Mouse (Mus musculus) bone marrow, adult 2 months (tissue): ENCODE measurements around the gene Krt79. TPM values are rescaled to one million over a fixed set of nuclear protein-coding genes. Genes with fewer than 3 reads are reported as not detected.

Experiments
- H3K27ac ChIP-seq: fragments of 200-500 bp; 2 replicates; pipeline ENCODE4 v1.5.1; 2012; ENCODE audit warnings: low read depth, mild to moderate bottlenecking, control low read depth, inconsistent platforms, low read length; ENCODE audit not compliant: control insufficient read depth, poor library complexity, insufficient read depth
- H3K4me1 ChIP-seq: fragments of 200-500 bp; 2 replicates; pipeline ENCODE4 v1.6.1; 2011; ENCODE audit warnings: low read length; ENCODE audit not compliant: control insufficient read depth, insufficient read depth
- H3K4me3 ChIP-seq: fragments of 200-500 bp; replicated peaks from 2 replicates; pipeline ENCODE3; 2011; ENCODE audit warnings: mild to moderate bottlenecking, low read depth, low read length, control low read depth; ENCODE audit not compliant: control insufficient read depth
- CTCF ChIP-seq: fragments of 200-500 bp; IDR thresholded peaks from 2 replicates; pipeline ENCODE4 v1.5.1; 2011; ENCODE audit warnings: low read length, control low read depth; ENCODE audit not compliant: control insufficient read depth, insufficient read depth
- POLR2A ChIP-seq: fragments of 200-500 bp; IDR thresholded peaks from 2 replicates; pipeline ENCODE4 v1.6.1; 2011; ENCODE audit warnings: low read depth, mild to moderate bottlenecking, control low read depth, low read length, borderline replicate concordance; ENCODE audit not compliant: control insufficient read depth
- WGBS: fragments of 180-500 bp; shearing (Covaris S2); methylation state at CpG from one replicate; pipeline ENCODE4 v1.1.7; 2018; 5-methylcytosine and 5-hydroxymethylcytosine counted together
- polyA plus RNA-seq: library from polyadenylated mRNA; stranded (reverse); fragments of >200 nt; gene quantifications from 2 replicates; pipeline ENCODE4 v1.2.4, GENCODE M21; 2011; ENCODE audit warnings: low replicate concordance; ENCODE audit not compliant: missing spikeins, insufficient read depth, insufficient read length

Gene Krt79
- polyA plus RNA-seq, 1 experiment, result not detected

DNA sequence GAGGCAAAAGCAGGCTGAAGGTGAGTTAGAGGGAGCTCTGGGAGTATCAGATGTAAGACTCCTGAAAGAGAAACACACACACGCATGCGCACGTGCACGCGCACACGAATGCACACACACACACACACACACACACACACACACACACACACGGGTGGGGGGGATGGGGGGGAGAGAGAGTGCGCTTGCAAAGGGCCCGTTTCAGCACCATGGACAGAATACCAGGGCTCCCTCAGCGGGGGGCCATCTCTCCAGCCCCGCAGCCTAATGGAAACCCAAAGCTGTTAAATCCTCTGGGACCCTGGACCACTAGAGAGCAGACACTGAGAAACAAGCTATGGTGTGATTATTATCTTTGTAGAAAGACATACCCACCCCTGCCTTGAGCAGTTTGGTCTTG, 60.3 kb downstream of the Krt79 start:
- no peaks in the 10 kb centered on the region for H3K4me1 ChIP-seq
- H3K4me3 ChIP-seq, result no peak overlapping the region
- H3K27ac ChIP-seq, result no peak overlapping the region
- TF ChIP-seq POLR2A, result no peak
- TF ChIP-seq CTCF, result no peak
- 29% methylated on average over 11 of the region's 11 CpGs for WGBS

Other genes starting within 250 kb of the Krt79 start
- not detected in 2 replicates for gene Krt6a, start 246.0 kb downstream of the Krt79 start, polyA plus RNA-seq
- not detected in 2 replicates for gene Krt5, start 227.4 kb downstream of the Krt79 start, polyA plus RNA-seq
- gene Krt71, start 197.2 kb downstream of the Krt79 start, polyA plus RNA-seq, result not detected in 2 replicates
- gene Krt72, start 153.9 kb downstream of the Krt79 start, polyA plus RNA-seq, result not detected in 2 replicates
- not detected in 2 replicates for gene Krt73, start 138.0 kb downstream of the Krt79 start, polyA plus RNA-seq
- not detected in 2 replicates for gene Krt2, start 122.2 kb downstream of the Krt79 start, polyA plus RNA-seq
- not detected in 2 replicates for gene Krt1, start 89.5 kb downstream of the Krt79 start, polyA plus RNA-seq
- not detected in 2 replicates for gene Krt77, start 70.6 kb downstream of the Krt79 start, polyA plus RNA-seq
- gene Krt76, start 47.4 kb downstream of the Krt79 start, polyA plus RNA-seq, result not detected in 2 replicates
- gene Krt4, start 15.6 kb downstream of the Krt79 start, polyA plus RNA-seq, result not detected in 2 replicates
- gene Krt78, start 14.0 kb upstream of the Krt79 start, polyA plus RNA-seq, result not detected in 2 replicates
- gene Krt8, start 64.2 kb upstream of the Krt79 start, polyA plus RNA-seq, result 1.0 TPM in 1 of 2 replicates, not detected in the other
- gene Krt18, start 87.9 kb upstream of the Krt79 start, polyA plus RNA-seq, result 2.0 and 5.6 TPM in 2 replicates
- 83.0 and 122 TPM in 2 replicates for gene Eif4b, start 133.4 kb upstream of the Krt79 start, polyA plus RNA-seq
- gene Tns2, start 160.1 kb upstream of the Krt79 start, polyA plus RNA-seq, result 20.3 and 26.7 TPM in 2 replicates
- 7.9 and 23.0 TPM in 2 replicates for gene Spryd3, start 195.9 kb upstream of the Krt79 start, polyA plus RNA-seq
- not detected in 2 replicates for gene Igfbp6, start 204.0 kb upstream of the Krt79 start, polyA plus RNA-seq
- gene Soat2, start 210.2 kb upstream of the Krt79 start, polyA plus RNA-seq, result 1.2 and 2.7 TPM in 2 replicates